Mouse (Mus musculus) splenic B cell, adult 2 months (primary cell): ENCODE data around the gene Zrsr1.

Source experiments
- DNase-seq: peaks from one replicate; pipeline ENCODE4 v3.0.0-alpha.2; 2011; ENCODE audit warnings: low read depth, low spot score
- H3K27me3 ChIP-seq: 2 replicates; pipeline ENCODE4 v1.6.1; 2012; ENCODE audit warnings: mild to moderate bottlenecking, low read length, moderate library complexity, mixed read lengths; ENCODE audit not compliant: control insufficient read depth, poor library complexity, insufficient read depth, severe bottlenecking
- H3K36me3 ChIP-seq: 2 replicates; pipeline ENCODE4 v1.6.1; 2012; ENCODE audit warnings: mild to moderate bottlenecking, low read length, moderate library complexity, mixed read lengths; ENCODE audit not compliant: control insufficient read depth, poor library complexity, insufficient read depth, severe bottlenecking

Gene Zrsr1

GRCm38 (mm10) chr11:22981984-22982757, 10.4 kb downstream of the Zrsr1 start, which contains the start of the genes Gm28048 and Commd1:
TSS of gene Gm28048 (minus strand) at chr11:22982090.
TSS of gene Commd1 (minus strand) at chr11:22982382.
- Histone ChIP-seq H3K36me3 (peaks cover 3% of the 10 kb centered on the region; the same call in 1 of the 2 replicates), H3K27me3 (no peaks in the 10 kb centered on the region)
- peak; percentile 96 for DNase-seq

DNA sequence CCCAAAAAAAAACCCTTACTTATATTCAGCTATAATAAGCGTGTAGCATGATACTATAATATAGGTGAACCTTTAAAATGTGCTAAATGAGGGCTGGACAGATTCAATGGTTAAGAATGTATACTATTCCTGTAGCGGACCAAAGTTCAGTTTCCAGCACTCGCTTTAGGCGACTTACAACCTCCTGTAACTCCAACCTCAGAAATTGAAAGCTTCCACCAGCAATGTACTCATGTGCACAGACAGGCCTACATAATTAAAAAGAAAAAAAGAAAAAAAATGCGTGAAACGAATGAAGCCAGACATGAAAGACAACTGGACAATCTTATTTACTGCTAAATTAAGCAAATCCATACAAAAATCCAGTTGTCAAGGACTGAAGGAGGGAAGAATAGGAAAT, 11.0 kb downstream of the Zrsr1 start:
- H3K27me3 ChIP-seq: no peaks in the 10 kb centered on the region
- no peak for DNase-seq
- peaks cover 3% of the 10 kb centered on the region; the same call in 1 of the 2 replicates for H3K36me3 ChIP-seq

DNA sequence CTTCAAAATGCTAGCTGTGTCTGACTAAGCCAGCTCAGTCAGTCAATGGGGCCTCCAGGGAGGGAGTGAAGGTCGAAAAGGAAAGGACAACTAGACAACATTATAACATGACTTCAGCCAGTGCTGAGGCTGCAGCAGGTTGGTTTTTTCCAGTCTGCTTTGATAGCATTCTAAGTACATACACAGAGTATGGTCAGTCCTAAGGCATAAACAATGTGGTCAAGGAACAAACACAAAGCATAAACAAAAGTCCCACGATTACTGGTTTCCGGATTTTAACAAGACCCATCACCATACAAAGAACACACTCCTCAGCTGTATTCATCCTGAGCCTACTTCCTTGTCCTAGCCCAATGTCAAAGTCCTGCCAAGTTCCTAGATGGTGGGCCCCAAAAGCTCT, 13.7 kb downstream of the Zrsr1 start:
- H3K36me3 ChIP-seq: no peaks in the 10 kb centered on the region
- no peaks in the 10 kb centered on the region for H3K27me3 ChIP-seq
- no peak for DNase-seq

- peak; percentile 83 for DNase-seq
- no peaks in the 10 kb centered on the region for H3K36me3 ChIP-seq
- no peaks in the 10 kb centered on the region for H3K27me3 ChIP-seq
Measured at GRCm38 (mm10) chr11:22987357-22987756, 15.6 kb downstream of the Zrsr1 start.

- Histone ChIP-seq H3K36me3 (peaks cover 3% of the 10 kb centered on the region), H3K27me3 (no peaks in the 10 kb centered on the region)
- DNase-seq: no peak
Measured at GRCm38 (mm10) chr11:22989786-22990185, 18.0 kb downstream of the Zrsr1 start.

DNA sequence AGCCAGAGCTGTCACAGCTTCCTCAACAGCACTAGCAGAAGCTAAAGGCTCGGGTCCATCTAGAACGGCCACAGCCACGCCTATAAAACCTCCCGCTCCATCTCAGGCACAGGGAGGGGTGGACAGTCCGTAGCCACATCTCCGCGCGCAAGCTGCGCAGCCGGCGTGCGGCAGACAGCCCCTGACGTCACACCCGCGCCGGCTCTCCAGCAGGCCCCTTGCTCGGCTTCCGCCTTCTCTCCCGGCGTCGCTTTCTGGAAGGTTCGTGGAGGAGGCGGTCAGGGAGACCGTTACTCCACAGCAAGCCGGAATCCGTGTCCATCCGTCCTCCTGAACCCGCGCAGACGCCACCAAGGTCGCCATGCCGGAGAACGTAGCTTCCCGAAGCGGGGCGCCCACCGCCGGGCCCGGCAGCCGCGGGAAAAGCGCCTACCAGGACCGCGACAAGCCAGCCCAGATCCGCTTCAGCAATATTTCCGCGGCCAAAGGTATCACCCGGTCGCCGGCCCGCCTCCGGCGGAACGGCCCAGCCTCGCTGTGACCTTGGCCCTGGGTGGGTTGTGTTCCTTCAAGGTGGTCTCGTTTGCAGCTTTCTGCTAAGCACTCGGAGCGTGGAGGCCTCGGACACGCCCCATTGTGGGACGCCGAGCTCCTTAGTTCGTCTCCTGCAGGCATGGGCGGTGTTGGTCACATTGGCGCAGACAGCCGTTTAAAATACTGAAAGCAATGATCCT, 18.8 kb downstream of the Zrsr1 start, which contains the start of gene Cct4:
Gene Cct4 (plus strand): TSS at position 127 of the 734 bp plus-strand sequence.
- Histone ChIP-seq H3K36me3 (peaks cover 3% of the 10 kb centered on the region), H3K27me3 (no peaks in the 10 kb centered on the region)
- DNase-seq: peak; percentile 91

DNA sequence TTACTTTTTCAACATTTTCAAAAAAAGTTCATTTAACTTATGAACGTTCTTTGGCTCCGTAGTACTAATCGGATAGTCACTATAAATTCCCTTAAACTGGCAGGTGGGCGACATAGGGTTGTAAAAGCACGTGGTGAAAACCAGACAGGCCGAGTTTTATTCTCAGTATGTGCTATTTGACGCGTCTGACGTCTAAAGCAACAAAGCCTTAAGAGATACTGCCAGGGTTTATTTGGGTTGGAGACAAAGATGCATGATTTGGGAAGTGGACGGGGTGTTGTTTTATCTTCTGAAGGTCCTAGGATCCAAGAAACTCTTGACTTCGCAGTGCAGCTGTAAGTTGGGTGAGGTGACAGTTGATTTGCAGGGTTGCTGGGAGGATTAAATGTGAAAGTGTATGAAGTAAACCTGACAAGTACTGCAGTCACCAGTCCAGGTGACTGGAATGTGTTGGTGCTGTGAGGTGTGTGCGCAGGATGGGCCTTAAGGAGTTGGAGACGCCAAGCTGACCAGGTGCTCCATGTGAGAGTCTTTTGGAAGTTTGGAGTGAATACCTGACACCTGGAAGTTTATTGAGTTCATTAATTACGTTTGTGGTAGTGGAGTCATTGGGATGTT, 19.5 kb downstream of the Zrsr1 start:
- Histone ChIP-seq H3K36me3 (peaks cover 3% of the 10 kb centered on the region), H3K27me3 (no peaks in the 10 kb centered on the region)
- DNase-seq: no peak

- peaks cover 9% of the 10 kb centered on the region for H3K36me3 ChIP-seq
- H3K27me3 ChIP-seq: no peaks in the 10 kb centered on the region
- no peak for DNase-seq
Measured at GRCm38 (mm10) chr11:22994271-22994670, 22.5 kb downstream of the Zrsr1 start.

DNA sequence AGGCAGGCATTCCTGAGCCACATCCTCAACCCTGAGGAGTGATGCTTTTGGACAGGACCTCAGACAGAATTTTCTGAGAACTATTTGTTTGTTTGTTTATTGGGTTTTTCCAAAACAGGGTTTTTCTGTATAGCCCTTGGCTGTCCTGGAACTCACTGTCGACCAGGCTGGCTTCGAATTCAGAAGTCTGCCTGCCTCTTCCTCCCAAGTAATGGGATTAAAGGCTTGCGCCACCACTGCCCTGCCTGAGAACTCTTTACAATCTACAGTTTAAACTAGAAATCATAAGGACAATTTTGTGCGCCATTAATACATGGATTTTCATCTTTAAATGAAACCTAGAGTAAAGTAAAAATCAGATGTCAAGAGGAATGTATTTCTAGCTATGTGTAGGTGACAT, 23.7 kb downstream of the Zrsr1 start:
- no peaks in the 10 kb centered on the region for H3K27me3 ChIP-seq
- no peak for DNase-seq
- peaks cover 12% of the 10 kb centered on the region for H3K36me3 ChIP-seq

DNA sequence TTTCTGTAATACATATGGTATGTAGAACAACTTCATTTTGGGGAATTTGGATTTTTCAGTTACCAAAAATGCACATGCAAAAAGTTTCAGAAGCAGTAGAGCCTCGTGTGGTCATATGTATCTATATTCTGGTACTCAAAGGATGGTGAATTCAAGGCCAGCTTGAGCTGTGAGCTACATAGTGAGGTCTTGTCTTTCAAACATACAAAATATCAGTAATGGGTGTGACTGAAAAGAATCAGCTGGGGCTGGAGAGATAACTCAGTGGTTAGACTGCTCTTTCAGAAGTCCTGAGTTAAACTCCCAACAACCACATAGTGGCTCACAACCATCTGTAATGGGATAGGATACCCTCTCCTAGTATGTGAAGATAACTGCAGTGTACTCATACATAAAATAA, 26.5 kb downstream of the Zrsr1 start:
- no peak for DNase-seq
- Histone ChIP-seq H3K27me3 (no peaks in the 10 kb centered on the region), H3K36me3 (peaks cover 20% of the 10 kb centered on the region)

- peaks cover 15% of the 10 kb centered on the region for H3K36me3 ChIP-seq
- DNase-seq: no peak
- no peaks in the 10 kb centered on the region for H3K27me3 ChIP-seq
Measured at GRCm38 (mm10) chr11:23005276-23005675, 33.5 kb downstream of the Zrsr1 start.

DNA sequence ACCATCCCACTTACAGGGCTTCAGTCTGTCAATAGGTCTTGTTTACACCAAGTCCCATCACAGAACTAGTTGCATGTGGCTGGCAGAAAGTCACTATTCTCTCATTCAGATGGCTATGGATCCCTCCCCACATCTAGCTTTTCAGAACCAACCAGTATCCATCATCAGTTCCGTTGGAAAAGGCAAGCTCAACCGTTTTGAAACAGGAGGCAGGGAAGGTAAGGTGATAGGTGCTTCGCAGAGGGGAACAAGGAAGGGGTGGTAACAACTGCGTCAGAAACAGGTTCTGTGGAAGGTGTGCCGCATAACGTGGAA, 35.3 kb downstream of the Zrsr1 start:
- no peaks in the 10 kb centered on the region for H3K27me3 ChIP-seq
- peaks cover 7% of the 10 kb centered on the region for H3K36me3 ChIP-seq
- DNase-seq: no peak

DNA sequence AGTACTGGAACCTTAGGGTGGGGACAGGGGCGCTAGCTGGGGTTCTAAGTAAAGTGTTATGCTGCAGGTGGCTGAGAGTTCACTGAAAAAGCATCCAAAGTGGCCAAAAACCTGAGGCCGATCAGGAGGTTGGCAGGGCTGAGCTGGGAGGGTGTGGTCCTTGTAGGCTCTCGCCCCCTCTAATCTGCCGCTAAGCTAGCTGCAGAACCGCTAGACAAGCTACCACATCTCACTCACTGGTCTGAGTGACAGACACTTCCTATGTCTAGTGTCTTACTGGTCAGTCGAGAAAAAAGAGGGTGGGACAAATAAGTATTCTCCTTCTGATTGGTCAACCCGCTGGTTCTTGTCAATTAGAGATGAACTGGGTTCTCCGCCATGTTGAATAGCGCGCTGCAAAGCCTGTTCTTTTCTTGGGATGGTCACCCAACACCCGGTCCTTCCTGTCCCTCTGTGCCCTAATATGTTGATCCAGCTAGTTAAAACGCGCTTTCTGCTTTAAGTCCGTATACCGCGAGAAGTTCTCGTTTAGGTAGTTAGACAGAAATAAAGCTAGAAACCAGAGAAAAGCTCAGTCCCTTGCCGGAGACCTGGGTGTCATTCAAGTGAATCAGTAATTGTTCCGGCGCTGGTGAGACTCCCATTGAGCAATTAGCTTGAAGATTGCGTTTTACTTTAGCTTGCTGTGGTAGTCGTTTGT, 35.8 kb downstream of the Zrsr1 start, which contains the start of gene Fam161a:
Gene Fam161a (plus strand): TSS at position 51 of the 700 bp plus-strand sequence.
- H3K36me3 ChIP-seq: peaks cover 6% of the 10 kb centered on the region
- H3K27me3 ChIP-seq: no peaks in the 10 kb centered on the region
- DNase-seq: peak; percentile 94

DNA sequence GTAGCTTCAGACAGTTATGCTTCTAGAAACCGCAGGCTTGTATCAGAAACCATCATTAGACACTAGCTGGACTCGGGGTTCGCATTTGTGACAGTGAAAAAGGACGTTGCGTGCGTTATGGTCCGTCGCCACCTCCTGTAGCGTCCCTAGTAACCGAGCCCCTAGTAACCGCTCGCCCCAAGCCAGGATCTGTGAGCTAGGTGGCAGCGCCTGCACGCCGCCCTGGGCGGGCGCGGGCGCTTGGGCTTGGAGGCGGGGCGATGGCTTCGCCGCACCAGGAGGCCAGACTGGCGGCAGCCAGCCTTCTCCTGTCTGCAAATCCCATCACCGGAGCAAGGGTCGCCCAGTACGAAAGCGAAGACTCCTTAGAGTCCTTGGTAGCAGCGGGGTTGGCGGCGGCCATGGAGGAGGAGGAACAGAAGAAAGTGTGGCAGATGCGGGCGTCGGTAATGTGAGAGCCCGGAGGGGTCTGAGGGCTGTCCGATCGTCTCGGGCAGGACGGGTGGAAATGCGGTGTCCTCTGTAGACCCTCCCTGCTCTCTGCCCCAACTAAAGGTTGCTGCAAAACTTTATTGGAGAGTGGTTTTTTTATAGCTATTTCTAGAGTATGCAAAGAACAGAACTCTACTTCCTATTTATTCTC, 36.5 kb downstream of the Zrsr1 start:
- Histone ChIP-seq H3K27me3 (no peaks in the 10 kb centered on the region), H3K36me3 (peaks cover 6% of the 10 kb centered on the region)
- peak; percentile 82 for DNase-seq
